Mouse (Mus musculus) midbrain, embryonic 15.5 days (tissue): ENCODE data around the gene E130311K13Rik. TPM values are rescaled to one million over a fixed set of nuclear protein-coding genes. Genes with fewer than 3 reads are reported as not detected.

Experiments
- ATAC-seq: fragments of 200-750 bp; cut with Nextera tagmentation; replicated peaks from 2 replicates; pipeline ENCODE4 v1.8.0; 2017; ENCODE audit warnings: moderate TSS enrichment
- H3K27ac ChIP-seq: fragments of 300-500 bp; sonication (generic); 2 replicates; pipeline ENCODE4 v1.5.1; 2015; ENCODE audit warnings: mild to moderate bottlenecking, inconsistent platforms
- H3K27me3 ChIP-seq: fragments of 300-500 bp; sonication (generic); replicated peaks from 2 replicates; pipeline ENCODE4 v1.6.1; 2015; ENCODE audit warnings: inconsistent platforms
- H3K36me3 ChIP-seq: fragments of 300-500 bp; sonication (generic); replicated peaks from 2 replicates; pipeline ENCODE4 v1.6.1; 2015; ENCODE audit warnings: inconsistent platforms
- H3K4me1 ChIP-seq: fragments of 300-500 bp; sonication (generic); 2 replicates; pipeline ENCODE4 v1.6.1; 2015; ENCODE audit warnings: inconsistent platforms
- H3K4me2 ChIP-seq: fragments of 300-500 bp; sonication (generic); 2 replicates; pipeline ENCODE4 v1.6.1; 2015; ENCODE audit warnings: inconsistent platforms, mild to moderate bottlenecking, moderate library complexity
- H3K4me3 ChIP-seq: fragments of 300-500 bp; sonication (generic); 2 replicates; pipeline ENCODE4 v1.5.1; 2015; ENCODE audit warnings: mild to moderate bottlenecking, inconsistent platforms
- H3K9ac ChIP-seq: fragments of 300-500 bp; sonication (generic); 2 replicates; pipeline ENCODE4 v1.6.1; 2015; ENCODE audit warnings: mild to moderate bottlenecking, inconsistent platforms
- H3K9me3 ChIP-seq: fragments of 300-500 bp; sonication (generic); 2 replicates; pipeline ENCODE4 v1.6.1; 2016; ENCODE audit warnings: inconsistent platforms
- WGBS: fragments of 180-500 bp; shearing (Covaris S2); methylation state at CpG from one replicate; pipeline ENCODE4 v1.1.7; 2015; ENCODE audit warnings: mixed read lengths; 5-methylcytosine and 5-hydroxymethylcytosine counted together
- polyA plus RNA-seq: library from polyadenylated mRNA; unstranded; fragments of >200 nt; fragmentation: Nextera tagmentation; extraction: Ambion mirVana; gene quantifications from 2 replicates; pipeline ENCODE4 v1.2.1, GENCODE M21; 2015

The E130311K13Rik gene
- polyA plus RNA-seq: 5.7 and 7.8 TPM in 2 replicates

GRCm38 (mm10) chr3:63928878-63929859 lies at the start of gene E130311K13Rik:
Gene E130311K13Rik, minus strand, starts transcription at chr3:63929472.
- Histone ChIP-seq H3K36me3 (no peaks in the 10 kb centered on the region), H3K9ac (peak within 1 kb of the TSS; percentile 83), H3K27ac (peak within 1 kb of the TSS; percentile 77), H3K4me2 (peak within 1 kb of the TSS; percentile 62), H3K9me3 (no peaks in the 10 kb centered on the region), H3K27me3 (no peaks in the 10 kb centered on the region), H3K4me3 (peak within 1 kb of the TSS; percentile 73), H3K4me1 (no peaks in the 10 kb centered on the region)
- ATAC-seq: peak; percentile 98
- 4% methylated on average over 48 of the region's 48 CpGs for WGBS

GRCm38 (mm10) chr3:63977895-63978294 lies 48.6 kb upstream of the E130311K13Rik start:
- Histone ChIP-seq H3K4me1 (peaks cover 26% of the 10 kb centered on the region), H3K4me2 (peak overlapping the region; percentile 72; the same call in 1 of the 2 replicates), H3K9me3 (no peaks in the 10 kb centered on the region), H3K4me3 (no peak overlapping the region), H3K36me3 (no peaks in the 10 kb centered on the region; the same call in 1 of the 2 replicates), H3K27ac (no peak overlapping the region), H3K9ac (no peak overlapping the region), H3K27me3 (no peaks in the 10 kb centered on the region)
- WGBS: 77% methylated on average over 4 of the region's 4 CpGs
- no peak for ATAC-seq

GRCm38 (mm10) chr3:63975955-63976908 lies 47.0 kb upstream of the E130311K13Rik start, which contains the start of gene Gmps:
Gene Gmps, plus strand, starts transcription at chr3:63976106.
- Histone ChIP-seq H3K4me2 (peak within 1 kb of the TSS; percentile 72), H3K27ac (peak within 1 kb of the TSS; percentile 85), H3K27me3 (no peaks in the 10 kb centered on the region), H3K4me1 (peaks cover 26% of the 10 kb centered on the region), H3K4me3 (peak within 1 kb of the TSS; percentile 81), H3K9ac (peak within 1 kb of the TSS; percentile 89), H3K9me3 (no peaks in the 10 kb centered on the region), H3K36me3 (no peaks in the 10 kb centered on the region)
- WGBS: under 1% methylated on average over 67 of the region's 67 CpGs
- ATAC-seq: peak; percentile 100

- ATAC-seq: no peak
These were observed 36.7 kb upstream of the E130311K13Rik start for GRCm38 (mm10) chr3:63965929-63966328.

GRCm38 (mm10) chr3:63964922-63965249 lies 35.6 kb upstream of the E130311K13Rik start:
- peak overlapping the region; percentile 86 for H3K27ac ChIP-seq
- 77% methylated on average over 6 of the region's 6 CpGs for WGBS
- H3K9ac ChIP-seq: no peak overlapping the region
- no peak; the same call in 1 of the 2 replicates for ATAC-seq
- H3K9me3 ChIP-seq: no peaks in the 10 kb centered on the region
- peak overlapping the region; percentile 68 for H3K4me2 ChIP-seq
- H3K36me3 ChIP-seq: no peaks in the 10 kb centered on the region
- peaks cover 4% of the 10 kb centered on the region; the same call in 1 of the 2 replicates for H3K27me3 ChIP-seq
- peaks cover 29% of the 10 kb centered on the region for H3K4me1 ChIP-seq
- H3K4me3 ChIP-seq: peak overlapping the region; percentile 84

More at GRCm38 (mm10) chr3:63965929-63966328, 36.7 kb upstream of the E130311K13Rik start:
- peaks cover 4% of the 10 kb centered on the region; the same call in 1 of the 2 replicates for H3K27me3 ChIP-seq
- H3K27ac ChIP-seq: no peak overlapping the region
- WGBS: 75% methylated on average over 2 of the region's 2 CpGs
- no peak overlapping the region for H3K4me2 ChIP-seq
- H3K4me3 ChIP-seq: no peak overlapping the region
- H3K9ac ChIP-seq: no peak overlapping the region
- H3K4me1 ChIP-seq: peaks cover 27% of the 10 kb centered on the region
- H3K36me3 ChIP-seq: no peaks in the 10 kb centered on the region
- H3K9me3 ChIP-seq: no peaks in the 10 kb centered on the region

- ATAC-seq: peak; percentile 99
- peaks cover 4% of the 10 kb centered on the region; the same call in 1 of the 2 replicates for H3K27me3 ChIP-seq
- peaks cover 32% of the 10 kb centered on the region for H3K4me1 ChIP-seq
- H3K4me3 ChIP-seq: peak within 1 kb of the TSS; percentile 84
- peak within 1 kb of the TSS; percentile 79 for H3K9ac ChIP-seq
- H3K9me3 ChIP-seq: no peaks in the 10 kb centered on the region
- WGBS: under 1% methylated on average over 69 of the region's 69 CpGs
- H3K4me2 ChIP-seq: peak within 1 kb of the TSS; percentile 68
- peak within 1 kb of the TSS; percentile 86 for H3K27ac ChIP-seq
- no peaks in the 10 kb centered on the region for H3K36me3 ChIP-seq
These were observed 35.0 kb upstream of the E130311K13Rik start, which contains the start of gene Slc33a1 for GRCm38 (mm10) chr3:63964100-63964921. Gene Slc33a1, minus strand, starts transcription at chr3:63964768.

GRCm38 (mm10) chr3:63963421-63964099 lies 34.3 kb upstream of the E130311K13Rik start:
- ATAC-seq: no peak
- H3K9me3 ChIP-seq: no peaks in the 10 kb centered on the region
- peaks cover 33% of the 10 kb centered on the region for H3K4me1 ChIP-seq
- H3K4me3 ChIP-seq: peak overlapping the region; percentile 84
- 8% methylated on average over 25 of the region's 25 CpGs for WGBS
- peak overlapping the region; percentile 86 for H3K27ac ChIP-seq
- H3K4me2 ChIP-seq: peak overlapping the region; percentile 68
- peak overlapping the region; percentile 79 for H3K9ac ChIP-seq
- H3K27me3 ChIP-seq: peaks cover 4% of the 10 kb centered on the region; the same call in 1 of the 2 replicates
- H3K36me3 ChIP-seq: no peaks in the 10 kb centered on the region

- no peak for ATAC-seq
- 81% methylated on average over 3 of the region's 3 CpGs for WGBS
- Histone ChIP-seq H3K9ac (no peak overlapping the region), H3K4me1 (no peaks in the 10 kb centered on the region), H3K4me2 (no peak overlapping the region), H3K36me3 (0 out of 2 replicates have a peak, but pooled peaks cover 6% of the 10 kb centered on the region), H3K4me3 (no peak overlapping the region), H3K9me3 (no peaks in the 10 kb centered on the region), H3K27ac (no peak overlapping the region), H3K27me3 (no peaks in the 10 kb centered on the region)
These were observed 20.6 kb upstream of the E130311K13Rik start for GRCm38 (mm10) chr3:63949837-63950236.

GRCm38 (mm10) chr3:63941204-63941850 lies 12.1 kb upstream of the E130311K13Rik start:
- Histone ChIP-seq H3K36me3 (peaks cover 7% of the 10 kb centered on the region; the same call in 1 of the 2 replicates), H3K4me1 (no peaks in the 10 kb centered on the region), H3K9me3 (no peaks in the 10 kb centered on the region), H3K4me2 (no peak overlapping the region), H3K4me3 (no peak overlapping the region), H3K9ac (no peak overlapping the region), H3K27me3 (no peaks in the 10 kb centered on the region), H3K27ac (no peak overlapping the region)
- 90% methylated on average over 2 of the region's 2 CpGs for WGBS
- ATAC-seq: no peak

- 92% methylated on average over 2 of the region's 2 CpGs for WGBS
- Histone ChIP-seq H3K4me1 (no peaks in the 10 kb centered on the region), H3K4me3 (no peak overlapping the region), H3K36me3 (peaks cover under 1% of the 10 kb centered on the region; the same call in 1 of the 2 replicates), H3K9me3 (no peaks in the 10 kb centered on the region), H3K27me3 (no peaks in the 10 kb centered on the region), H3K4me2 (no peak overlapping the region), H3K27ac (no peak overlapping the region), H3K9ac (no peak overlapping the region)
- no peak for ATAC-seq
These were observed 9.7 kb upstream of the E130311K13Rik start for GRCm38 (mm10) chr3:63938928-63939327.
